Mouse (Mus musculus) stomach, postnatal 0 days (tissue): Measurements from ENCODE around the gene Abca6.

ENCODE experiments used
- CTCF ChIP-seq: IDR thresholded peaks from 2 replicates; pipeline ENCODE4 v1.5.1; 2016; ENCODE audit warnings: antibody characterized with exemption, low read depth, mild to moderate bottlenecking, moderate library complexity
- EP300 ChIP-seq: optimal IDR thresholded peaks from 2 replicates; pipeline ENCODE3; 2016; ENCODE audit warnings: antibody characterized with exemption

GRCm38 (mm10) chr11:110267232-110267631 is 15.7 kb upstream of the Abca6 start:
- TF ChIP-seq EP300, result no peak
- no peak for TF ChIP-seq CTCF
